Mouse (Mus musculus) embryo, embryonic 10.5 days (tissue): ENCODE results near the gene Eif3j1.

Source experiments
- DNase-seq: peaks from one replicate; pipeline ENCODE4 v3.0.0-alpha.2; 2015; ENCODE audit warnings: low spot score

The Eif3j1 gene

GRCm38 (mm10) chr2:122102070-122102469 lies 73.7 kb downstream of the Eif3j1 start:
- no peak for DNase-seq
